Mouse (Mus musculus) myocyte (in vitro differentiated cells): Measurements from ENCODE around the gene Abhd14b. TPM values are rescaled to one million over a fixed set of nuclear protein-coding genes. Genes with fewer than 3 reads are reported as not detected.

Source experiments
- H3K27me3 ChIP-seq: one replicate; pipeline ENCODE4 v1.6.1; 2011; ENCODE audit not compliant: control insufficient read depth, insufficient read depth, insufficient read length
- H3K36me3 ChIP-seq: one replicate; pipeline ENCODE4 v1.6.1; 2011; ENCODE audit not compliant: control insufficient read depth, insufficient read depth
- H3K4me2 ChIP-seq: one replicate; pipeline ENCODE4 v1.6.1; 2011; ENCODE audit warnings: low read depth, control low read depth
- H3K4me3 ChIP-seq: one replicate; pipeline ENCODE4 v1.5.1; 2011; ENCODE audit warnings: mild to moderate bottlenecking, control low read depth, moderate library complexity
- H3K79me2 ChIP-seq: one replicate; pipeline ENCODE4 v1.6.1; 2011; ENCODE audit not compliant: control insufficient read depth, insufficient read depth
- H3ac ChIP-seq: one replicate; pipeline ENCODE4 v1.6.1; 2011; ENCODE audit not compliant: control insufficient read depth, insufficient read length
- CEBPB ChIP-seq: IDR thresholded peaks from 2 replicates; pipeline ENCODE4 v1.6.1; 2011; ENCODE audit warnings: mild to moderate bottlenecking, moderate library complexity; ENCODE audit not compliant: poor library complexity, insufficient read depth, severe bottlenecking
- E2F4 ChIP-seq: IDR thresholded peaks from one replicate; pipeline ENCODE4 v1.6.1; 2011; ENCODE audit warnings: mild to moderate bottlenecking, control low read depth, moderate library complexity; ENCODE audit not compliant: insufficient read depth
- MAX ChIP-seq: IDR thresholded peaks from one replicate; pipeline ENCODE4 v1.6.1; 2011; ENCODE audit warnings: low read depth, mild to moderate bottlenecking, control low read depth
- MYOD1 ChIP-seq, 3 experiments: IDR thresholded peaks; one replicate each; pipeline ENCODE4 v1.6.1; 2011; ENCODE audit warnings: control low read depth in 2 of 3, low read depth in 2 of 3, mild to moderate bottlenecking in 2 of 3, moderate library complexity in 1 of 3; ENCODE audit not compliant: insufficient read length in 2 of 3, control insufficient read depth in 1 of 3
- MYOG ChIP-seq, 3 experiments: IDR thresholded peaks; one replicate each; pipeline ENCODE4 v1.6.1; 2011; ENCODE audit warnings: control low read depth in 2 of 3, low read depth in 2 of 3, mild to moderate bottlenecking in 2 of 3; ENCODE audit not compliant: insufficient read length in 2 of 3, control insufficient read depth in 1 of 3, insufficient read depth in 1 of 3
- POLR2A ChIP-seq: IDR thresholded peaks from one replicate; pipeline ENCODE4 v1.6.1; 2011; ENCODE audit warnings: low read depth, mild to moderate bottlenecking, control low read depth, moderate library complexity; ENCODE audit not compliant: insufficient read length
- POLR2AphosphoS2 ChIP-seq: IDR thresholded peaks from one replicate; pipeline ENCODE4 v1.6.1; 2011; ENCODE audit warnings: low read depth, control low read depth; ENCODE audit not compliant: insufficient read length
- REST ChIP-seq: IDR thresholded peaks from one replicate; pipeline ENCODE4 v1.6.1; 2011; ENCODE audit warnings: mild to moderate bottlenecking, control low read depth, moderate library complexity; ENCODE audit not compliant: insufficient read depth, insufficient read length
- SRF ChIP-seq: IDR thresholded peaks from one replicate; pipeline ENCODE4 v1.6.1; 2011; ENCODE audit warnings: low read depth; ENCODE audit not compliant: control insufficient read depth, insufficient read length
- TCF12 ChIP-seq: IDR thresholded peaks from one replicate; pipeline ENCODE4 v1.6.1; 2011; ENCODE audit warnings: mild to moderate bottlenecking, control low read depth; ENCODE audit not compliant: poor library complexity, insufficient read depth, severe bottlenecking
- TCF3 ChIP-seq: IDR thresholded peaks from one replicate; pipeline ENCODE4 v1.6.1; 2011; ENCODE audit warnings: low read depth, control low read depth; ENCODE audit not compliant: insufficient read length
- USF1 ChIP-seq: IDR thresholded peaks from one replicate; pipeline ENCODE4 v1.6.1; 2011; ENCODE audit warnings: low read depth, mild to moderate bottlenecking, control low read depth, moderate library complexity
- polyA plus RNA-seq: library from polyadenylated mRNA; unstranded; fragments of >200 nt; fragmentation: generic; extraction: Trizol; gene quantifications from one replicate; pipeline ENCODE4 v1.2.1, GENCODE M21; 2012; ENCODE audit warnings: missing spikeins

The Abhd14b gene
- polyA plus RNA-seq, 1 experiment, result 4.2 TPM

DNA sequence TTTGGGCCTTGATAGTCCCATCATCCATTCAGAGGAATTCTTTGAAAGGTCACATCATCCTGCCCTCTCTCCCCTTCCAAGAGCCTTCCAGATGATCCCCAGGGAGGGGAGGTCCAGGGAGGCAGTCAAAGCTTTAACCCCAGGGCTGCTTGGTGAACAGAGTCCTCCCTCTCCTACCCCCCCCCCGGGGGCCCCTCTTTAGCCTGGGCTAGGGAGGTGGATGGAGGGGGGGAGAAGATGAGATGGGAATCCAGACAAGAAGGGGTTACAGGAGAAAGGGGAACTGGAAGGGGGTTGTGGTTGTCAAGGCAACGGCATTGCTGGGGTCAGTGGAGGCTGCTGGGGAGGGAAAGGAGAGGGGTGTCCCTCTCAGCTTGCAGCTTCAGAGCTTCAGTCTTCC, 26.7 kb upstream of the Abhd14b start:
- no peak overlapping the region for H3K4me3 ChIP-seq
- no peaks in the 10 kb centered on the region for H3K27me3 ChIP-seq
- H3K36me3 ChIP-seq, result no peaks in the 10 kb centered on the region
- no peaks in the 10 kb centered on the region for H3K79me2 ChIP-seq
- H3ac ChIP-seq, result no peak overlapping the region
- H3K4me2 ChIP-seq, result no peak overlapping the region
- no peak for TF ChIP-seq E2F4
- TF ChIP-seq TCF3, result no peak
- TF ChIP-seq REST, result no peak
- TF ChIP-seq CEBPB, result no peak
- TF ChIP-seq TCF12, result no peak

DNA sequence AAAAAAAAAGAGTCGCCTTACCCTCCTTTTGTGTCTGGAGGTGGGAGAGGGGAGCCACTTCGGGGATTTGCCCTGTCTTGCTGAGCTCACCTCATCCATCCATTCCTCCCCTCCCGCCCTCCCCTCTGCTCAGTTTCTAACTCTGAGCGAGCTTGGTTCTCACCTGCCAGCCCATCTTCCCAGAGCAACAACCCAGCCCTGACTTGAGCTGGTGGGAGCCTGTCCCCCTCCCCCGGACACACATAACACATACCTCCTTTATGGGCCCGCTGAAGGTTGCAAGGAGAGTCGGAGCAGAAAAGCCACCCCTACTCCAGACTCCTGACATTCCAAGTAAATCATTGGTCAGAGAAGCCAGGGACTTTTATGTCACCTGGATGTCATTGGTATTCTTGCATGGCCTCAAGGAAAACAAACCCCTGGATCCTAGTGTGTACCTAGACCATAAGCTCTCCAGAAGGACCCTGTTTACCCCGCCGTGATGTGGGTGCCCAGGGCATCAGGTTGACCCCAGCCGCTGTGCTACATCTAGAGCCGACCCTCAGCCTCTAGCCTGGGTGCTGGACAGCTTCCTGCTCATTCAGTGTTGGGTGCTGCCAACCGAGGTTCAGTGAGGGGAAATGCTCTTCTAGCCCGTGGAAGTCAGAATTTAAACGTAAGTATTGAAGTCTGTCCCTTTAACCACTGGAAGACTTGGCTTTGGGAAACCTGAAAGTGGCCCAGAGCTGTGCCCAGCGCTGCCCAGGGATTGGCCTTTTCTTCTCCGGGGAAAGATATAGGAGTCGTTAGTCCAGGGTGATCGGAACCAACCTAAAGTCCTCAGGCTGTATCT, 26.0 kb upstream of the Abhd14b start:
- Histone ChIP-seq H3K27me3 (no peaks in the 10 kb centered on the region), H3K79me2 (no peaks in the 10 kb centered on the region), H3K36me3 (no peaks in the 10 kb centered on the region), H3K4me2 (no peak overlapping the region), H3K4me3 (no peak overlapping the region), H3ac (no peak overlapping the region)
- TF ChIP-seq MYOD1 (IDR thresholded peaks at IDR 0.05; ENCODE audit: control insufficient read depth in 1 of 3, insufficient read length in 2 of 3, low read depth in 2 of 3) (no peak), REST (no peak), CEBPB (no peak), USF1 (no peak), MYOG (IDR thresholded peaks at IDR 0.05; ENCODE audit: control insufficient read depth in 1 of 3, insufficient read depth in 1 of 3, insufficient read length in 2 of 3, low read depth in 2 of 3) (no peak), MAX (no peak), TCF12 (no peak), E2F4 (no peak), POLR2A (no peak), SRF (no peak), POLR2AphosphoS2 (no peak), TCF3 (no peak)

DNA sequence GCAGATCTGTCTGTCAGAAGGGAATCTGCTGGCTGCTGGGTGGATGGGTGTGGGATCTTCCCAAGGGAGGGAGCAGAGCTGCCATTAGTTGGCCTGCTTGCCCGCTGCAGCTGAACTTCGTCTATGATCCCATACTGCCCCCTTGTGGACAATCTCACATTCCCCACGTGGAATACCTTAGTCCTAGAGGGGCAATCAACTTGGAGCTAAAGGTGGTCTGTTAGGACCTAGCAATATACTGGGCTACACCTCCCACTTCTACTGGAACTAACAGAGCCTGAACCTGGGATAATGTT, 25.4 kb upstream of the Abhd14b start:
- Histone ChIP-seq H3K4me3 (no peak overlapping the region), H3K4me2 (no peak overlapping the region), H3K36me3 (no peaks in the 10 kb centered on the region), H3K27me3 (no peaks in the 10 kb centered on the region), H3ac (no peak overlapping the region), H3K79me2 (no peaks in the 10 kb centered on the region)
- no peak for TF ChIP-seq CEBPB
- TF ChIP-seq TCF3, result no peak

DNA sequence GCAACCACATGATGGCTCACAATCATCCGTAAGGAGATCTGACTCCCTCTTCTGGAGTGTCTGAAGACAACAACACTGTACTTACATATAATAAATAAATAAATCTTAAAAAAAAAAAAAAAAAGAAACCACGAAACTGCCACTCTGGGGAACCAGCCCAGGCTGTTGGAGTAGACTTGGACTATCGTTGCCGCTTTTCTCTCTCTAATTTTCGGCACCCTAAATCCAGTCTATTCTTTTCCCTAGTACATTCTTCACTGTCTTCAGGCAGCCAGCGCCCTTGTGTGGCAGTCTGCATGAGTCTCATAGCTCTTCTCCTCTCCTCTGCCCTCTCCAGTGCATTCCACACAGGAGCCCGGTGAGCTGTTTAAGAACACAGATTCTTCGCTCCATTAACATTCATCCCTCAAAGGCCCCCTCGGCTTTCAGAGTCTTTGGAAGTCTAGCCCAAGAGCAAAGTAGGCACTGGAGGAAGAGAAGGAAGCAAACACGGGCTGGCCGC, 18.5 kb upstream of the Abhd14b start:
- H3K36me3 ChIP-seq, result peaks cover 5% of the 10 kb centered on the region
- H3K4me2 ChIP-seq, result peak overlapping the region; percentile 90
- TF ChIP-seq E2F4, result no peak
- TF ChIP-seq SRF, result no peak

DNA sequence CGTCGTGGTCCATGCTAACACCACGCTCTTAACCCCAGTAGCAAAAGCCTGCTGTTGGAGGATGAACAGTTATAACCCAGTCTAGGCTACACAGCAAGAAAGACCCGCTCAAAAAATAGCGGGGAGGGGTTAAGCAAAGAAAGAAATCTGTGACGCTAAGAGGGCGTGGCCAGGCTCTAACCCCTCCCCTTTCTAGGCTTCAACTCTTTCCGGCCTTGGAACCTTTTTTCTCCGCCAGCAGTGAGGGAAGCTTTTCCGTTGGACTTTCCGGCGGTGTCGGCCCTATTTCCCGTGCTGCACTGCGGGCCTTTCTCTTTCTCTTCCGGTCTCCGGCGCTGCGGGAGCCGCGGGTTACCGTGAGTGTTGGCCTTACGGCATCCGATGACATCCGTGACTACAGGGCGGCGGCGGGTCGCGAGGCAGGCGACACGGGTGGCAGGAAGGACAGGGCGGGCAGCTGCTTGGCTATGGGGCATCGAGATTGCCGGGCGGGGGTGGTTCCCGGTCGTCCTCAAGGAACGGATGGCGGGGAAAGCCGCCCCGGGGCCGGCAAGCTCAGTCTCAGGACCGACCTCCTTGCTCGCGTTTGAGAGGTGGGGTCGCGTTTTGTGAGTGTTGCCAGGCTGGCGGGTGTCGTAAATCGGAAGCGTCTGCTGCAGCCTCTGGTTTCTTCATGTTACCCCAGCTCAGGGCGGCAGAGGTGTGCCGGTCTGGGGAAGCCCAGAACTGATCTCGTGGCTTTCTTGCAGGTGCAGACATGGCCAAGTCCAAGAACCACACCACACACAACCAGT, 17.8 kb upstream of the Abhd14b start, which contains the start of gene Rpl29:
Gene Rpl29, plus strand, starts transcription at position 234 of the 794 bp plus-strand sequence.
- H3K79me2 ChIP-seq, result peaks cover 15% of the 10 kb centered on the region
- TF ChIP-seq MAX (no peak), POLR2AphosphoS2 (peak; percentile 56), SRF (no peak), POLR2A (peak; percentile 78), REST (no peak)
- peaks cover 5% of the 10 kb centered on the region for H3K36me3 ChIP-seq

More for the DNA sequence above, 18.5 kb upstream of the Abhd14b start:
- H3K4me3 ChIP-seq, result peak overlapping the region; percentile 81
- H3K79me2 ChIP-seq, result peaks cover 15% of the 10 kb centered on the region
- H3K27me3 ChIP-seq, result no peaks in the 10 kb centered on the region
- peak overlapping the region; percentile 56 for H3ac ChIP-seq

More for the DNA sequence above, 17.8 kb upstream of the Abhd14b start, which contains the start of gene Rpl29:
- H3K27me3 ChIP-seq, result no peaks in the 10 kb centered on the region
- peak within 1 kb of the TSS; percentile 81 for H3K4me3 ChIP-seq
- H3ac ChIP-seq, result peak within 1 kb of the TSS; percentile 56
- H3K4me2 ChIP-seq, result peak within 1 kb of the TSS; percentile 90
